In the genomic region with DNA sequence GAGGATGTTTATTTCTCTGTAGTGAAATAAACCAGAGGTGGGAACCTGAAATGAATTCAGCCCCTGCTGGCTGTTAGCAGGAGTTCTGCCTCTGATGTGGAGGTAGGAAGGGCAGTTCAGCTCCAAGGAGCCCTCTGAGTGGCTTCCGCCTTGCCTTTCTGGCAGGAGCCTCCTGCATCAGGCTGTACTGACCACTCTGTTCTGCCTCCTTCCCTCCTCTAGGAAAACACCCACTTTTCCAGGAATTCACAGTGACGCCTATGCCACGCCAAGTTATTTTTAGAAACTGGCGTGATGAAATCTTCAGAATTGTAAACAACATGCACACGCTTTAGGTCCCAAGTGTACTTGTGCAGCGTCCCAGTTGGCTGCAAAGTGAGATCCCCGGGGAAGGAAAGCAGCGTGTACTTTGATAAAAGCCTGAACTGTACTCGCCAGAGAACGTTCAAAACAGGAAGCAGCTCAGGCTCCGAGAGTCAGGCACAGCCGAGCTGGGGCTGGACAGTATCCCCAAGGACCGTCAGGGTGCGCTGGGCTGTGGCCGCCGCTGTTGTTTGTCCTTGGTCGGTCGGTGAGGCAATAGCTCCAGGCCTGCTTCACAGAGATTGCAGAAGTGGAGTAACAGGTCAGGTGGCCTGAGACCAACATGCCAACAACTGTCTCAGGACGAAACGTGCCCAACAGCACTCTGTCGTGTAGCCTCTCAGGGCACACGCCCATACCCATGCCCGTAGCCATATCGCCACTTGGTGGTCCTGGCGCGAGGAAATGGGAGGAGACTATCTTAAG, we compare ENCODE assay signal across 8 mouse cellular contexts. TPM values are rescaled to one million over a fixed set of nuclear protein-coding genes. Genes with fewer than 3 reads are reported as not detected.
A peak's percentile ranks its signal among the peaks of the same experiment; 100 is the strongest.
DNase-seq lines count a peak whose midpoint lies in the region; ATAC-seq and TF ChIP-seq lines count a peak whose summit lies in the region.

No protein-coding gene starts in this region.

- WGBS in hindbrain, embryonic 15.5 days: 6% methylated on average over 26 of the region's 26 CpGs
- WGBS in liver, adult 2 months: under 1% methylated on average over 26 of the region's 26 CpGs
- 5% methylated on average over 26 of the region's 26 CpGs for WGBS in midbrain, postnatal 0 days
- WGBS in stomach, embryonic 15.5 days: 2% methylated on average over 26 of the region's 26 CpGs

- TF ChIP-seq CTCF in gastrocnemius, adult 2 months (IDR thresholded peaks at IDR 0.05): peak; percentile 54
- peak; percentile 26 for TF ChIP-seq CTCF in liver, adult 2 months (IDR thresholded peaks at IDR 0.05; ENCODE audit: low read depth, low read length)
- TF ChIP-seq CTCF in midbrain, postnatal 0 days (IDR thresholded peaks at IDR 0.05): peak; percentile 34

- no peak for TF ChIP-seq POLR2A in liver, adult 2 months (IDR thresholded peaks at IDR 0.05; ENCODE audit: extremely low read depth, insufficient read depth, low read length)

- peak overlapping the region; percentile 27 for H3K4me3 ChIP-seq in brown adipose tissue, adult 24 weeks (ENCODE audit: insufficient read depth, low read depth, low read length)
- peak overlapping the region; percentile 67 for H3K4me3 ChIP-seq in gastrocnemius, adult 2 months
- H3K4me3 ChIP-seq in hindbrain, embryonic 15.5 days: peak overlapping the region; percentile 30
- peak overlapping the region; percentile 23 for H3K4me3 ChIP-seq in liver, adult 2 months (ENCODE audit: insufficient read depth, low read depth, low read length)
- peak overlapping the region; percentile 26 for H3K4me3 ChIP-seq in midbrain, postnatal 0 days (ENCODE audit: low read depth, low read length)
- H3K4me3 ChIP-seq in stomach, embryonic 15.5 days (replicated peaks): peak overlapping the region; percentile 29

- peak overlapping the region; percentile 93 for H3K27ac ChIP-seq in brown adipose tissue, adult 24 weeks (replicated peaks; ENCODE audit: low read depth, low read length)
- peak overlapping the region; percentile 95 for H3K27ac ChIP-seq in gastrocnemius, adult 2 months
- H3K27ac ChIP-seq in hindbrain, embryonic 15.5 days (replicated peaks): peak overlapping the region; percentile 49; the same call in 1 of the 2 replicates
- H3K27ac ChIP-seq in liver, adult 2 months (replicated peaks; ENCODE audit: insufficient read depth, low read depth, low read length): peak overlapping the region; percentile 94
- H3K27ac ChIP-seq in midbrain, postnatal 0 days (ENCODE audit: low read depth, low read length): 0 out of 2 replicates have a peak overlapping the region, but pooled peaks have one; percentile 44
- peak overlapping the region; percentile 89 for H3K27ac ChIP-seq in stomach, embryonic 15.5 days

- H3K79me2 ChIP-seq in liver, adult 2 months (ENCODE audit: control insufficient read depth, insufficient read depth, low read length): no peaks in the 10 kb centered on the region

- no peaks in the 10 kb centered on the region for H3K27me3 ChIP-seq in hindbrain, embryonic 15.5 days
- no peaks in the 10 kb centered on the region for H3K27me3 ChIP-seq in liver, adult 2 months (ENCODE audit: control insufficient read depth, insufficient read depth, low read length)
- no peaks in the 10 kb centered on the region for H3K27me3 ChIP-seq in midbrain, postnatal 0 days (ENCODE audit: insufficient read depth, low read length)
- H3K27me3 ChIP-seq in stomach, embryonic 15.5 days (replicated peaks): no peaks in the 10 kb centered on the region

- peak; percentile 48 for DNase-seq in layer of hippocampus, adult 11-12 months (ENCODE audit: low spot score)
- DNase-seq in layer of hippocampus, postnatal 14 days (ENCODE audit: low spot score in 2 of 2): no peak
- peak; percentile 87 for DNase-seq in gastrocnemius, adult 2 months
- DNase-seq in liver, adult 2 months (ENCODE audit: extremely low read depth, low read depth, low spot score): peak; percentile 99
- DNase-seq in midbrain, postnatal 0 days (ENCODE audit: low spot score): peak; percentile 32

- no peaks in the 10 kb centered on the region for H3K36me3 ChIP-seq in hindbrain, embryonic 15.5 days
- no peaks in the 10 kb centered on the region for H3K36me3 ChIP-seq in liver, adult 2 months (ENCODE audit: control insufficient read depth, insufficient read depth, low read length)
- H3K36me3 ChIP-seq in midbrain, postnatal 0 days (ENCODE audit: insufficient read depth, low read length): no peaks in the 10 kb centered on the region
- H3K36me3 ChIP-seq in stomach, embryonic 15.5 days: no peaks in the 10 kb centered on the region

- H3K9ac ChIP-seq in hindbrain, embryonic 15.5 days: 0 out of 2 replicates have a peak overlapping the region, but pooled peaks have one; percentile 1
- H3K9ac ChIP-seq in liver, adult 2 months (ENCODE audit: low read depth, low read length): peak overlapping the region; percentile 59
- 0 out of 2 replicates have a peak overlapping the region, but pooled peaks have one; percentile 30 for H3K9ac ChIP-seq in midbrain, postnatal 0 days (replicated peaks; ENCODE audit: low read length, poor library complexity, severe bottlenecking)
- H3K9ac ChIP-seq in stomach, embryonic 15.5 days: no peak overlapping the region

- intact Hi-C loops in gastrocnemius, adult 2 months (cut with DNase I): no loop called here

- no peaks in the 10 kb centered on the region for H3K9me3 ChIP-seq in hindbrain, embryonic 15.5 days
- no peaks in the 10 kb centered on the region for H3K9me3 ChIP-seq in midbrain, postnatal 0 days (ENCODE audit: low read length)
- H3K9me3 ChIP-seq in stomach, embryonic 15.5 days: no peaks in the 10 kb centered on the region

- peak overlapping the region; percentile 56 for H3K4me2 ChIP-seq in hindbrain, embryonic 15.5 days
- H3K4me2 ChIP-seq in midbrain, postnatal 0 days (ENCODE audit: low read depth, low read length, poor library complexity, severe bottlenecking): peak overlapping the region; percentile 63
- H3K4me2 ChIP-seq in stomach, embryonic 15.5 days: peak overlapping the region; percentile 63

- ATAC-seq in hindbrain, embryonic 15.5 days (ENCODE audit: low FRiP score, low read depth): peak; percentile 59; the same call in 1 of the 2 replicates
- ATAC-seq in midbrain, postnatal 0 days (ENCODE audit: low FRiP score): peak; percentile 10; the same call in 1 of the 2 replicates
- ATAC-seq in stomach, embryonic 15.5 days (ENCODE audit: insufficient read depth, low FRiP score, low read depth): peak; percentile 85

- peaks cover 11% of the 10 kb centered on the region for H3K4me1 ChIP-seq in brown adipose tissue, adult 24 weeks (ENCODE audit: control insufficient read depth, insufficient read depth, insufficient read length, low read length)
- H3K4me1 ChIP-seq in hindbrain, embryonic 15.5 days (replicated peaks): peaks cover 9% of the 10 kb centered on the region
- H3K4me1 ChIP-seq in liver, adult 2 months (ENCODE audit: control insufficient read depth, insufficient read depth, low read length): peaks cover 5% of the 10 kb centered on the region; the same call in 1 of the 2 replicates
- H3K4me1 ChIP-seq in midbrain, postnatal 0 days (ENCODE audit: insufficient read depth, low read length): 0 out of 2 replicates have a peak, but pooled peaks cover 2% of the 10 kb centered on the region
- H3K4me1 ChIP-seq in stomach, embryonic 15.5 days: peaks cover 4% of the 10 kb centered on the region; the same call in 1 of the 2 replicates

RNA-seq across cellular contexts. Expression of gene Bnip3, which starts 10.0 kb away (rescaled TPM):
- 100 to 1,000 TPM; 121 to 129 TPM for total RNA-seq in layer of hippocampus, postnatal 14 days (2021)
- polyA plus RNA-seq in brown adipose tissue, adult 24 weeks (2012; ENCODE audit: insufficient read depth, insufficient read length, missing spikeins): 291 and 323 TPM in 2 replicates
- 100 to 1,000 TPM; 269 to 303 TPM for total RNA-seq in gastrocnemius, adult 2 months (2021)
- polyA plus RNA-seq in hindbrain, embryonic 15.5 days (2015; fragmentation: Nextera tagmentation; extraction: Ambion mirVana): 101 and 105 TPM in 2 replicates
- total RNA-seq in liver, adult 2 months (2014; rRNA removed): 213 and 264 TPM in 2 replicates
- polyA plus RNA-seq in liver, adult 2 months (2012; rRNA removed): 56.7 and 62.0 TPM in 2 replicates
- 227 and 231 TPM in 2 replicates for total RNA-seq in midbrain, postnatal 0 days (2014; rRNA removed)
- polyA plus RNA-seq in midbrain, postnatal 0 days (2015; fragmentation: Nextera tagmentation; extraction: Ambion mirVana): 142 and 147 TPM in 2 replicates
- polyA plus RNA-seq in stomach, embryonic 15.5 days (2015; fragmentation: Nextera tagmentation; extraction: Ambion mirVana): 127 and 140 TPM in 2 replicates

RNA-seq across cellular contexts. Expression of gene Jakmip3, which starts 21.2 kb away (rescaled TPM):
- 10 to 100 TPM; 54.3 to 55.0 TPM for total RNA-seq in layer of hippocampus, postnatal 14 days (2021)
- not detected in 2 replicates for polyA plus RNA-seq in brown adipose tissue, adult 24 weeks (2012; ENCODE audit: insufficient read depth, insufficient read length, missing spikeins)
- under 1 TPM; 0.15 to 0.28 TPM for total RNA-seq in gastrocnemius, adult 2 months (2021)
- 10.3 and 12.7 TPM in 2 replicates for polyA plus RNA-seq in hindbrain, embryonic 15.5 days (2015; fragmentation: Nextera tagmentation; extraction: Ambion mirVana)
- not detected in 2 replicates for total RNA-seq in liver, adult 2 months (2014; rRNA removed)
- 0.02 TPM in 1 of 2 replicates, not detected in the other for polyA plus RNA-seq in liver, adult 2 months (2012; rRNA removed)
- total RNA-seq in midbrain, postnatal 0 days (2014; rRNA removed): 17.4 and 19.6 TPM in 2 replicates
- 8.1 and 8.5 TPM in 2 replicates for polyA plus RNA-seq in midbrain, postnatal 0 days (2015; fragmentation: Nextera tagmentation; extraction: Ambion mirVana)
- polyA plus RNA-seq in stomach, embryonic 15.5 days (2015; fragmentation: Nextera tagmentation; extraction: Ambion mirVana): 0.14 and 0.23 TPM in 2 replicates

Comparison
In these comparisons a context has a peak if more than half of its experiments do, and no peak if none do; other contexts are left out.
1. DNase-seq: peak in layer of hippocampus, adult 11-12 months (single experiment), gastrocnemius, adult 2 months (single experiment), liver, adult 2 months (single experiment) and midbrain, postnatal 0 days (single experiment); none in layer of hippocampus, postnatal 14 days (0 of 2).
2. H3K27ac ChIP-seq: peak in every context shown above with its lines; median percentile 95 in gastrocnemius, adult 2 months; 94 in liver, adult 2 months; 93 in brown adipose tissue, adult 24 weeks; 89 in stomach, embryonic 15.5 days; 49 in hindbrain, embryonic 15.5 days; 44 in midbrain, postnatal 0 days.
3. ATAC-seq: peak in every context shown above with its lines; median percentile 85 in stomach, embryonic 15.5 days; 59 in hindbrain, embryonic 15.5 days; 10 in midbrain, postnatal 0 days.
4. Peak in every context shown above with its lines, with median percentiles within 50 percentile points of each other: H3K4me3 ChIP-seq, CTCF ChIP-seq and H3K4me2 ChIP-seq.